Mouse (Mus musculus) lung, embryonic 16.5 days (tissue): ENCODE data around the gene Kcnk15. TPM values are rescaled to one million over a fixed set of nuclear protein-coding genes. Genes with fewer than 3 reads are reported as not detected.

Source experiments
- ATAC-seq: fragments of 200-750 bp; cut with Nextera tagmentation; 2 replicates; pipeline ENCODE4 v1.8.0; 2017; ENCODE audit warnings: low read depth, mild to moderate bottlenecking, moderate library complexity
- H3K27ac ChIP-seq: fragments of 300-500 bp; sonication (generic); 2 replicates; pipeline ENCODE4 v1.5.1; 2014; ENCODE audit warnings: mild to moderate bottlenecking, control low read depth, low read length
- H3K27me3 ChIP-seq: fragments of 300-500 bp; sonication (generic); 2 replicates; pipeline ENCODE4 v1.6.1; 2014; ENCODE audit warnings: low read depth, low read length, mixed read lengths; ENCODE audit not compliant: control insufficient read depth, insufficient read depth
- H3K36me3 ChIP-seq: fragments of 300-500 bp; sonication (generic); 2 replicates; pipeline ENCODE4 v1.6.1; 2014; ENCODE audit warnings: low read length; ENCODE audit not compliant: control insufficient read depth, insufficient read depth
- H3K4me1 ChIP-seq: fragments of 300-500 bp; sonication (generic); replicated peaks from 2 replicates; pipeline ENCODE4 v1.6.1; 2014; ENCODE audit warnings: low read length, mixed read lengths; ENCODE audit not compliant: control insufficient read depth, insufficient read depth
- H3K4me2 ChIP-seq: fragments of 300-500 bp; sonication (generic); 2 replicates; pipeline ENCODE4 v1.6.1; 2014; ENCODE audit warnings: low read depth, low read length, control low read depth
- H3K4me3 ChIP-seq: fragments of 300-500 bp; sonication (generic); 2 replicates; pipeline ENCODE4 v1.5.1; 2014; ENCODE audit warnings: mild to moderate bottlenecking, low read length, control low read depth
- H3K9ac ChIP-seq: fragments of 300-500 bp; sonication (generic); 2 replicates; pipeline ENCODE4 v1.6.1; 2014; ENCODE audit warnings: low read length, control low read depth
- H3K9me3 ChIP-seq: fragments of 300-500 bp; sonication (generic); 2 replicates; pipeline ENCODE4 v1.6.1; 2016; ENCODE audit warnings: low read length; ENCODE audit not compliant: control insufficient read depth
- WGBS: fragments of 180-500 bp; shearing (Covaris S2); extraction: QIAGEN DNeasy Blood & Tissue Kit; methylation state at CpG from one replicate; pipeline ENCODE4 v1.1.7; 2014; 5-methylcytosine and 5-hydroxymethylcytosine counted together
- polyA plus RNA-seq: library from polyadenylated mRNA; unstranded; fragments of >200 nt; fragmentation: Nextera tagmentation; extraction: Ambion mirVana; gene quantifications from 2 replicates; pipeline ENCODE4 v1.2.1, GENCODE M21; 2015

The Kcnk15 gene
- polyA plus RNA-seq = not detected in 2 replicates

- H3K9ac ChIP-seq = no peak within 1 kb of the TSS
- H3K9me3 ChIP-seq = no peaks in the 10 kb centered on the region
- H3K27me3 ChIP-seq = peaks cover 66% of the 10 kb centered on the region
- no peak within 1 kb of the TSS for H3K27ac ChIP-seq
- H3K4me3 ChIP-seq = peak within 1 kb of the TSS; percentile 12; the same call in 1 of the 2 replicates
- WGBS = under 1% methylated on average over 34 of the region's 38 CpGs
- no peak for ATAC-seq
- H3K4me2 ChIP-seq = 0 out of 2 replicates have a peak within 1 kb of the TSS, but pooled peaks have one; percentile 7
- H3K36me3 ChIP-seq = no peaks in the 10 kb centered on the region
- peaks cover 3% of the 10 kb centered on the region; the same call in 1 of the 2 replicates for H3K4me1 ChIP-seq
These were observed at the start of gene Kcnk15 for GRCm38 (mm10) chr2:163853461-163853901. Gene Kcnk15, plus strand, starts transcription at chr2:163853651.

GRCm38 (mm10) chr2:163803838-163804237 lies 49.6 kb upstream of the Kcnk15 start:
- no peak for ATAC-seq
- Histone ChIP-seq H3K9me3 (no peaks in the 10 kb centered on the region), H3K9ac (no peak overlapping the region), H3K4me3 (no peak overlapping the region), H3K36me3 (no peaks in the 10 kb centered on the region), H3K4me2 (no peak overlapping the region), H3K27me3 (no peaks in the 10 kb centered on the region), H3K4me1 (no peaks in the 10 kb centered on the region), H3K27ac (no peak overlapping the region)
- WGBS = 44% methylated on average over 5 of the region's 5 CpGs

GRCm38 (mm10) chr2:163809166-163809565 lies 44.3 kb upstream of the Kcnk15 start:
- no peaks in the 10 kb centered on the region for H3K9me3 ChIP-seq
- no peak overlapping the region for H3K9ac ChIP-seq
- WGBS = 78% methylated on average over 4 of the region's 4 CpGs
- H3K36me3 ChIP-seq = no peaks in the 10 kb centered on the region
- no peak overlapping the region for H3K4me3 ChIP-seq
- H3K27ac ChIP-seq = no peak overlapping the region
- H3K27me3 ChIP-seq = no peaks in the 10 kb centered on the region
- H3K4me2 ChIP-seq = no peak overlapping the region
- no peaks in the 10 kb centered on the region for H3K4me1 ChIP-seq
- ATAC-seq = no peak

- no peaks in the 10 kb centered on the region for H3K9me3 ChIP-seq
- no peaks in the 10 kb centered on the region for H3K27me3 ChIP-seq
- no peaks in the 10 kb centered on the region for H3K4me1 ChIP-seq
- WGBS = 18% methylated on average over 7 of the region's 7 CpGs
- ATAC-seq = peak; percentile 74
- H3K36me3 ChIP-seq = no peaks in the 10 kb centered on the region
- H3K9ac ChIP-seq = no peak overlapping the region
- H3K27ac ChIP-seq = no peak overlapping the region
- H3K4me3 ChIP-seq = no peak overlapping the region
- H3K4me2 ChIP-seq = no peak overlapping the region
These were observed 43.7 kb upstream of the Kcnk15 start for GRCm38 (mm10) chr2:163809704-163810103.

GRCm38 (mm10) chr2:163813077-163813476 lies 40.4 kb upstream of the Kcnk15 start:
- Histone ChIP-seq H3K4me2 (no peak overlapping the region), H3K4me1 (no peaks in the 10 kb centered on the region), H3K36me3 (no peaks in the 10 kb centered on the region), H3K9ac (no peak overlapping the region), H3K4me3 (no peak overlapping the region), H3K27ac (no peak overlapping the region), H3K9me3 (no peaks in the 10 kb centered on the region), H3K27me3 (no peaks in the 10 kb centered on the region)
- no peak for ATAC-seq
- 60% methylated on average over 5 of the region's 5 CpGs for WGBS

- H3K4me2 ChIP-seq = no peak overlapping the region
- H3K4me3 ChIP-seq = no peak overlapping the region
- no peak overlapping the region for H3K9ac ChIP-seq
- no peak overlapping the region for H3K27ac ChIP-seq
- H3K9me3 ChIP-seq = no peaks in the 10 kb centered on the region
- no peaks in the 10 kb centered on the region for H3K4me1 ChIP-seq
- 81% methylated on average over 9 of the region's 9 CpGs for WGBS
- H3K27me3 ChIP-seq = no peaks in the 10 kb centered on the region
- no peaks in the 10 kb centered on the region for H3K36me3 ChIP-seq
- ATAC-seq = no peak
These were observed 38.5 kb upstream of the Kcnk15 start for GRCm38 (mm10) chr2:163814739-163815465.

- Histone ChIP-seq H3K4me1 (peaks cover 6% of the 10 kb centered on the region), H3K9ac (no peak within 1 kb of the TSS), H3K27me3 (no peaks in the 10 kb centered on the region), H3K27ac (no peak within 1 kb of the TSS), H3K4me2 (no peak within 1 kb of the TSS), H3K9me3 (no peaks in the 10 kb centered on the region), H3K36me3 (no peaks in the 10 kb centered on the region), H3K4me3 (no peak within 1 kb of the TSS)
- WGBS = 49% methylated on average over 4 of the region's 4 CpGs
- no peak for ATAC-seq
These were observed 32.8 kb upstream of the Kcnk15 start, which contains the start of gene Ccn5 for GRCm38 (mm10) chr2:163820607-163821006. Gene Ccn5, plus strand, starts transcription at chr2:163820861.

- Histone ChIP-seq H3K9ac (no peak overlapping the region), H3K4me3 (peak overlapping the region; percentile 30; the same call in 1 of the 2 replicates), H3K27me3 (no peaks in the 10 kb centered on the region; the same call in 1 of the 2 replicates), H3K4me2 (peak overlapping the region; percentile 51), H3K9me3 (no peaks in the 10 kb centered on the region), H3K36me3 (no peaks in the 10 kb centered on the region), H3K4me1 (peaks cover 10% of the 10 kb centered on the region), H3K27ac (no peak overlapping the region; the same call in 1 of the 2 replicates)
- WGBS = 11% methylated on average over 4 of the region's 4 CpGs
- no peak for ATAC-seq
These were observed 30.2 kb upstream of the Kcnk15 start for GRCm38 (mm10) chr2:163823248-163823647.

- H3K9me3 ChIP-seq = no peaks in the 10 kb centered on the region
- ATAC-seq = peak; percentile 88
- peaks cover 10% of the 10 kb centered on the region for H3K4me1 ChIP-seq
- H3K9ac ChIP-seq = peak overlapping the region; percentile 23; the same call in 1 of the 2 replicates
- peak overlapping the region; percentile 33; the same call in 1 of the 2 replicates for H3K27ac ChIP-seq
- no peaks in the 10 kb centered on the region; the same call in 1 of the 2 replicates for H3K27me3 ChIP-seq
- peak overlapping the region; percentile 51 for H3K4me2 ChIP-seq
- no peaks in the 10 kb centered on the region for H3K36me3 ChIP-seq
- WGBS = 18% methylated on average over 11 of the region's 11 CpGs
- peak overlapping the region; percentile 30 for H3K4me3 ChIP-seq
These were observed 29.7 kb upstream of the Kcnk15 start for GRCm38 (mm10) chr2:163823771-163824170.
